Mouse (Mus musculus): ENCODE measurements around the gene Gm49384. TPM values are rescaled to one million over a fixed set of nuclear protein-coding genes. Genes with fewer than 3 reads are reported as not detected.

Gene Gm49384
- polyA plus RNA-seq, 1 experiment from 2014 or later, result 20.8 TPM

DNA sequence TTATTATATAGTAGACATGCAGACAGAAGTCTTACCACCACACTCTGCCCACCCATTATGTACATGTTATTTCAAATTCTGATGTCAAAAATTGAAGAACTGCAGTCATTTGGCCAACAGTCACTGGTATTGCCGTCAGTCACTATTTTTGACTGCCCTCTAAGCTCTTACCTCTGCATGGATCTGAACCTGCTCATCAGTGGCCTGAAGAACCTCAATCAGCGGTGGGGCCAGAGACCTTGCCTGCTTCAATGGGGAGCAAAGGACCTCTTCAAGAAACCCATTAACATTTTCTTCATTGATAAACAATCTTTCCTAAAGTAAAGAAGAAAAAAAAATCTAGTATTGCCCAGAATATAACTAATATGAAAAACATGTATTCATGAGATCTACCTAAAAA, 11.4 kb downstream of the Gm49384 start:
- Histone ChIP-seq H3K4me2 (ENCODE audit: low read depth, low read length) (no peak overlapping the region), H3K9ac (ENCODE audit: low read length) (no peak overlapping the region), H3K27me3 (ENCODE audit: control insufficient read depth, insufficient read depth, low read length) (no peaks in the 10 kb centered on the region), H3K4me1 (ENCODE audit: control insufficient read depth, insufficient read depth, low read length) (peaks cover 4% of the 10 kb centered on the region; the same call in 1 of the 2 replicates), H3K4me3 (replicated peaks; ENCODE audit: low read length) (no peak overlapping the region), H3K27ac (ENCODE audit: low read length) (no peak overlapping the region), H3K36me3 (ENCODE audit: control insufficient read depth, insufficient read depth, low read length) (peaks cover 14% of the 10 kb centered on the region), H3K9me3 (replicated peaks; ENCODE audit: control insufficient read depth, low read length) (no peaks in the 10 kb centered on the region)
- 93% methylated on average over 2 of the region's 2 CpGs for WGBS
- ATAC-seq (ENCODE audit: insufficient read depth, low FRiP score), result no peak

DNA sequence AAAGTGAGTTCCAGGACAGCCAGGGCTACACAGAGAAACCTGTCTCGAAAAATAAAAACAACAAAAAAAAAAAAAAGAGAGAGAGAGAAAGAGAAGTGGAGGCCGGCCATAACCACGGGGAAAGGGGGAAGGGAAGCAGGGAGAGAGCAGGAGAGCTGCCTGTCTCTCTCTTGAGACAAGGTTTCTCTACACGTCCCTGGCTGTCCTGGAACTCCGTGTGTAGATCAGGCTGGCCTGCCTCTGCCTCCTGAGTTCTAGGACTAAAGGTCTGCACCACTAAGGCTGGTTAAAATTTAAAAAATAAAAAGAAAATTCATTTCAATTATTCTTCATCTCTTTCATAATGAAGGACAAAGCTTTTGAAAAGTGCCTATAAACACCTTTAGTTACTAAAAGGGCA, 12.7 kb downstream of the Gm49384 start:
- no peak overlapping the region for H3K4me3 ChIP-seq (replicated peaks; ENCODE audit: low read length)
- H3K27me3 ChIP-seq (ENCODE audit: control insufficient read depth, insufficient read depth, low read length), result no peaks in the 10 kb centered on the region
- H3K36me3 ChIP-seq (ENCODE audit: control insufficient read depth, insufficient read depth, low read length), result peaks cover 14% of the 10 kb centered on the region
- H3K9ac ChIP-seq (ENCODE audit: low read length), result no peak overlapping the region
- ATAC-seq (ENCODE audit: insufficient read depth, low FRiP score), result no peak
- H3K27ac ChIP-seq (ENCODE audit: low read length), result no peak overlapping the region
- WGBS, result 92% methylated on average over 5 of the region's 5 CpGs
- peaks cover 12% of the 10 kb centered on the region for H3K4me1 ChIP-seq (ENCODE audit: control insufficient read depth, insufficient read depth, low read length)
- no peaks in the 10 kb centered on the region for H3K9me3 ChIP-seq (replicated peaks; ENCODE audit: control insufficient read depth, low read length)
- H3K4me2 ChIP-seq (ENCODE audit: low read depth, low read length), result no peak overlapping the region

DNA sequence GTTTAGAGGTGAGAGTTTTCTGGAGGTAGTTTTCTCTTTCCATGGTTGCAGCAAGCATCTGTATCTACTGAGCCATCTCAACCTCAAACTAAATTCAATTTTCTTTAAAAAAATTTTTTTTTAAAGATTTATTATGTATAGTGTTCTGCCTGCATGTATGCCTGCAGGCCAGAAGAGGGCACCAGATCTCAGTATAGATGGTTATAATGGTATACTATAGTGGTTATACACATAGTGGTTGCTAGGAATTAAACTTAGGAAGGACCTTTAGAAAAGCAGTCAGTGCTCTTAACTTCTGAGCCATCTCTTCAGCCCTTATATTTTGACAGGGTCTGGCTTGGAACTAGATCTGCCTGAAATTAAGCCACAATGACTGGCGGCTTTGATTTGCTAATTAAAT, 13.5 kb downstream of the Gm49384 start:
- no peaks in the 10 kb centered on the region for H3K27me3 ChIP-seq (ENCODE audit: control insufficient read depth, insufficient read depth, low read length)
- H3K9ac ChIP-seq (ENCODE audit: low read length), result no peak overlapping the region
- 98% methylated on average over 1 of the region's 1 CpGs for WGBS
- H3K4me3 ChIP-seq (replicated peaks; ENCODE audit: low read length), result no peak overlapping the region
- no peak; the same call in 1 of the 2 replicates for ATAC-seq (ENCODE audit: insufficient read depth, low FRiP score)
- H3K4me1 ChIP-seq (ENCODE audit: control insufficient read depth, insufficient read depth, low read length), result peaks cover 11% of the 10 kb centered on the region
- no peak overlapping the region for H3K4me2 ChIP-seq (ENCODE audit: low read depth, low read length)
- H3K27ac ChIP-seq (ENCODE audit: low read length), result no peak overlapping the region
- H3K36me3 ChIP-seq (ENCODE audit: control insufficient read depth, insufficient read depth, low read length), result peaks cover 14% of the 10 kb centered on the region
- H3K9me3 ChIP-seq (replicated peaks; ENCODE audit: control insufficient read depth, low read length), result no peaks in the 10 kb centered on the region

DNA sequence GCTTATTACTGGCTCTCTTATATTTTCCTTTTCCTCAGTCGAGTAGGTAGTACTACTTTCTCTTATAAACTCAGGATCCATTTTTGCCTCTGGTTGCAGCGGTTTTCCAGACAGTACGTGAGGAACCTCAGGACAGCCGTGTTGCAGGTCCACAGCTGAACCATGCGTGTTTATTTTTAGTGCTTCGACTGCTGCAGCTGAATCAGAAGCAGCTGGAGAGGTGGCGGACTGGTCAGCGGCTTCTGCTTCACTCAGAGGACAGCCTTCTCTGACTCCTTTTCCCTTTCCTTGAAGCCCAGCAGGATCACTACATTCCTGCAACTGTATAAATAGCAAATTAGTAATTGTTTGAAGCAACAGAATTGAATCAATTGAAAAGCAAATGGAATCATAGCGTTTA, 14.0 kb downstream of the Gm49384 start:
- H3K9ac ChIP-seq (ENCODE audit: low read length), result no peak overlapping the region
- no peaks in the 10 kb centered on the region for H3K9me3 ChIP-seq (replicated peaks; ENCODE audit: control insufficient read depth, low read length)
- no peak overlapping the region for H3K27ac ChIP-seq (ENCODE audit: low read length)
- peaks cover 14% of the 10 kb centered on the region for H3K36me3 ChIP-seq (ENCODE audit: control insufficient read depth, insufficient read depth, low read length)
- no peak overlapping the region for H3K4me3 ChIP-seq (replicated peaks; ENCODE audit: low read length)
- no peak for ATAC-seq (ENCODE audit: insufficient read depth, low FRiP score)
- WGBS, result 86% methylated on average over 9 of the region's 9 CpGs
- peaks cover 15% of the 10 kb centered on the region for H3K4me1 ChIP-seq (ENCODE audit: control insufficient read depth, insufficient read depth, low read length)
- H3K27me3 ChIP-seq (ENCODE audit: control insufficient read depth, insufficient read depth, low read length), result no peaks in the 10 kb centered on the region
- no peak overlapping the region for H3K4me2 ChIP-seq (ENCODE audit: low read depth, low read length)

DNA sequence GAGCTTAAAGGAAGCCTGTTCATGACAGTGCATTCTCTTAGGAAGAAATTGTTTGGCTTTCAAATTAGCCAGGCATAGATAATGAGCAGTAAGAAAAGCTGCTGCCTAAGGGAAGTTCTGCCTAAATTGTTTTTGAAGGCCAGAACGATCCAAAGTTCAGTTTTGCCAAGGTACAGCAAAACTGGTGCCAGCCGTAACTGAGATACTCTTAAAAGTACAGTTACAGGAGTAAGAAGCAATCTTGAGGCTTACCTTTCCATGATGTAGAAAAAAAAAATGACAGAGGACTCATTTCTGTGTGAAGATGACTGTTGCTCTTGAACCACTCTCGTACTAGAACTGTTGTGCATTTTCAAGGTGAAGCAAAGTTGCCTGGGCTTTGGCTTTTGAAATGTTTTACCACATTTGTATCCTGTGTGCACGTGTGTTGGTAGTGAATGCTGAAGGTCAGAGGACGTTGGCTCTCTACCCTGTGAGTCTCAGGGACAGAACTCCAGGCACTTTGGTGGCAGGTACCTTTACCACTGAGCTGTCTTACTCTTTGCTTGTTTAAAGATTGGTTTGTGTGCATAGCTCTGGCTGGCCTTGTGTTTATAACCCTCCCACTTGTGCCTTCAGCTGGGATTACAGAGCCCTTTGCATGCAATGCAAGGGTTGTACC, 17.1 kb downstream of the Gm49384 start:
- Histone ChIP-seq H3K9ac (ENCODE audit: low read length) (peak overlapping the region; percentile 50; the same call in 1 of the 2 replicates), H3K4me3 (replicated peaks; ENCODE audit: low read length) (no peak overlapping the region), H3K4me2 (ENCODE audit: low read depth, low read length) (peak overlapping the region; percentile 38), H3K9me3 (replicated peaks; ENCODE audit: control insufficient read depth, low read length) (no peaks in the 10 kb centered on the region), H3K27me3 (ENCODE audit: control insufficient read depth, insufficient read depth, low read length) (no peaks in the 10 kb centered on the region), H3K27ac (ENCODE audit: low read length) (no peak overlapping the region), H3K36me3 (ENCODE audit: control insufficient read depth, insufficient read depth, low read length) (peaks cover 12% of the 10 kb centered on the region), H3K4me1 (ENCODE audit: control insufficient read depth, insufficient read depth, low read length) (peaks cover 15% of the 10 kb centered on the region)
- 51% methylated on average over 5 of the region's 5 CpGs for WGBS
- no peak for ATAC-seq (ENCODE audit: insufficient read depth, low FRiP score)

DNA sequence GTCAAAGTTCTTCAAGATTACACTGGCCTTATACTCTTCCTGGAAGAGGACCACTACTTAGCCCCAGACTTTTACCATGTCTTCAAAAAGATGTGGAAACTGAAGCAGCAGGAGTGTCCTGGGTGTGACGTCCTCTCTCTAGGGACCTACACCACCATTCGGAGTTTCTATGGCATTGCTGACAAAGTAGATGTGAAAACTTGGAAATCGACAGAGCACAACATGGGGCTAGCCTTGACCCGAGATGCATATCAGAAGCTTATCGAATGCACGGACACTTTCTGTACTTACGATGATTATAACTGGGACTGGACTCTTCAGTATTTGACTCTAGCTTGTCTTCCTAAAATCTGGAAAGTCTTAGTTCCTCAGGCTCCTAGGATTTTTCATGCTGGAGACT, 18.7 kb downstream of the Gm49384 start:
- no peaks in the 10 kb centered on the region for H3K27me3 ChIP-seq (ENCODE audit: control insufficient read depth, insufficient read depth, low read length)
- H3K4me2 ChIP-seq (ENCODE audit: low read depth, low read length), result peak overlapping the region; percentile 96
- 74% methylated on average over 7 of the region's 7 CpGs for WGBS
- peak overlapping the region; percentile 92 for H3K9ac ChIP-seq (ENCODE audit: low read length)
- no peak for ATAC-seq (ENCODE audit: insufficient read depth, low FRiP score)
- peaks cover 15% of the 10 kb centered on the region for H3K4me1 ChIP-seq (ENCODE audit: control insufficient read depth, insufficient read depth, low read length)
- H3K9me3 ChIP-seq (replicated peaks; ENCODE audit: control insufficient read depth, low read length), result no peaks in the 10 kb centered on the region
- no peak overlapping the region for H3K27ac ChIP-seq (ENCODE audit: low read length)
- peaks cover 12% of the 10 kb centered on the region for H3K36me3 ChIP-seq (ENCODE audit: control insufficient read depth, insufficient read depth, low read length)
- peak overlapping the region; percentile 96 for H3K4me3 ChIP-seq (replicated peaks; ENCODE audit: low read length)

DNA sequence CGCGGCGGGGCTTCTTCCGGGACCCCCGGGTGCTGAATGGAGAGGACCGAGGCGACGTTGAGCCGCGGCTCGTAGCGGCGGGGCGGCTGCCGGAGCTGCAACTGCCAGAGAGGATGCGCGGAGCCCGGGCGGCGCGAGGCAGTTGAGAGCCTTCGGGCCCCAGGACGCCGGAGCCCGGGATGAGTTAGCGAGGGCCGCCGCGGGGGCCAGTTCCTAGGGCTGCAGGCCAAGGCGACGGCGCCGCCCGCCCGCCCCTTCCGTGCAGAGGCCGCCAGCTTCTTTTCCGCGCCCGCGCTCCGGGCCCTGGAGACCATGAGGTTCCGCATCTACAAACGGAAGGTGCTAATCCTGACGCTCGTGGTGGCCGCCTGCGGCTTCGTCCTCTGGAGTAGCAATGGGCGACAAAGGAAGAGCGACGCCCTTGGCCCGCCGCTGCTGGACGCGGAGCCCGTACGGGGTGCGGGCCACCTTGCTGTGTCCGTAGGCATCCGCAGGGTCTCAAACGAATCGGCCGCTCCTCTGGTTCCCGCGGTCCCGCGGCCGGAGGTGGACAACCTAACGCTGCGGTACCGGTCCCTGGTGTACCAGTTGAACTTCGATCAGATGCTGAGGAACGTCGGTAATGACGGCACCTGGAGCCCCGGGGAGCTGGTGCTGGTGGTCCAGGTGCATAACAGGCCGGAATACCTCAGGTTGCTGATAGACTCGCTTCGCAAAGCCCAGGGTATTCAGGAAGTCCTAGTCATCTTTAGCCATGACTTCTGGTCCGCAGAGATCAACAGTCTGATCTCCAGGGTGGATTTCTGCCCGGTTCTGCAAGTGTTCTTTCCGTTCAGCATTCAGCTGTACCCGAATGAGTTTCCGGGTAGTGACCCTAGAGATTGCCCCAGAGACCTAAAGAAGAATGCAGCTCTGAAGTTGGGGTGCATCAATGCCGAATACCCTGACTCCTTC, 19.4 kb downstream of the Gm49384 start:
- peak; percentile 55 for ATAC-seq (ENCODE audit: insufficient read depth, low FRiP score)
- H3K9me3 ChIP-seq (replicated peaks; ENCODE audit: control insufficient read depth, low read length), result no peaks in the 10 kb centered on the region
- H3K27me3 ChIP-seq (ENCODE audit: control insufficient read depth, insufficient read depth, low read length), result no peaks in the 10 kb centered on the region
- H3K4me3 ChIP-seq (replicated peaks; ENCODE audit: low read length), result peak overlapping the region; percentile 96
- H3K36me3 ChIP-seq (ENCODE audit: control insufficient read depth, insufficient read depth, low read length), result peaks cover 10% of the 10 kb centered on the region
- peak overlapping the region; percentile 96 for H3K4me2 ChIP-seq (ENCODE audit: low read depth, low read length)
- 1% methylated on average over 83 of the region's 86 CpGs for WGBS
- peak overlapping the region; percentile 92 for H3K9ac ChIP-seq (ENCODE audit: low read length)
- H3K27ac ChIP-seq (ENCODE audit: low read length), result peak overlapping the region; percentile 89
- H3K4me1 ChIP-seq (ENCODE audit: control insufficient read depth, insufficient read depth, low read length), result peaks cover 15% of the 10 kb centered on the region

DNA sequence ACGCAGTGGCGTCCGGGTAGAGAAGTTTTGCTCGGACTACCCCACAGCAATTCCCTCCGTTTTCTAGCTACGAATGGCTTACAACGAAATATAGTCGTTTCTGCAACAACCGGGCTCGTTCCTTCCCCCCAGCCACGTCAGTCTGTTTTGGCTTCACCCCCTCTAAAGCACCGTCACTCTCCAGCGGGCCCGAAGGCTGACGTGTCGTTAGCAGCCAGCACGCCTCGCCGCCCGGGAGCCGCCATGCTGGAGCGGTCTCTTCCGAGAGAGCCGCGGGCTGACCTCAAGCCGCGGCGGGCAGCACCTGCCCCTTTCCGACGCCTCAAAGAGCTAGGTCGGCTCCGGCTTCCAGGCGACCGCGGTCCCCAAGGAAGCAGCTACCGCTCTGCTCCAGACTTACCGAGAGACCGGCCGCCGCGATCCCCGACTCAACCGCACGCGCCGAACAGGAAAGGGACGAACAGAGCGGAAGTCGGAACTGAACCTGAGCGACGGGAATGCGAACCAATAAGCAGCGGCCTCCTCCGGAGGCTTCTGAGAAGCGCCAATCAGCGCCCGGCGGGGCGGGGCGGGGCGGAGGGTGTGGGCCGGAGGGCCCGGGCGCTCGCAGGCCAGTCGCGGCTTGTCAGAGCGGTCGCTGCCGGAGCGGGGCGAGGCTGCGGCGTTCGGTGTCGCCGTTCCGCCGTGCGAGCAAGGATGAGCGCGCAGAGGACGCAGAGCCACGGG, 20.3 kb downstream of the Gm49384 start, which contains the start of the genes Rpl36al and Mgat2:
Gene Rpl36al, minus strand, starts transcription at position 501 of the 726 bp plus-strand sequence.
Gene Mgat2, plus strand, starts transcription at position 575 of the 726 bp plus-strand sequence.
- WGBS, result under 1% methylated on average over 84 of the region's 84 CpGs
- Histone ChIP-seq H3K36me3 (ENCODE audit: control insufficient read depth, insufficient read depth, low read length) (peaks cover 10% of the 10 kb centered on the region), H3K4me3 (replicated peaks; ENCODE audit: low read length) (peak within 1 kb of the TSS; percentile 96), H3K27ac (ENCODE audit: low read length) (peak within 1 kb of the TSS; percentile 89), H3K4me2 (ENCODE audit: low read depth, low read length) (peak within 1 kb of the TSS; percentile 96), H3K9ac (ENCODE audit: low read length) (peak within 1 kb of the TSS; percentile 92), H3K9me3 (replicated peaks; ENCODE audit: control insufficient read depth, low read length) (no peaks in the 10 kb centered on the region), H3K4me1 (ENCODE audit: control insufficient read depth, insufficient read depth, low read length) (peaks cover 15% of the 10 kb centered on the region), H3K27me3 (ENCODE audit: control insufficient read depth, insufficient read depth, low read length) (no peaks in the 10 kb centered on the region)
- ATAC-seq (ENCODE audit: insufficient read depth, low FRiP score), result peak; percentile 99
